Mouse (Mus musculus) CH12.LX (cell line): Measurements from ENCODE around the gene Cox4i2. TPM values are rescaled to one million over a fixed set of nuclear protein-coding genes. Genes with fewer than 3 reads are reported as not detected.

Experiments
- DNase-seq: peaks from one replicate; pipeline ENCODE4 v3.0.0-alpha.2; 2013; ENCODE audit errors: extremely low read depth
- H3K27ac ChIP-seq: 2 replicates; pipeline ENCODE4 v1.5.1; 2012; ENCODE audit warnings: low read depth, mild to moderate bottlenecking, control low read depth, moderate library complexity; ENCODE audit not compliant: insufficient read depth
- H3K27me3 ChIP-seq: replicated peaks from 2 replicates; pipeline ENCODE3; 2012; ENCODE audit warnings: inconsistent platforms
- H3K36me3 ChIP-seq, 2 experiments: replicated peaks in 1 of 2; 2 replicates each; pipeline versions ENCODE3 to v1.6.1; 2012; ENCODE audit warnings: inconsistent platforms in 1 of 2, low read length in 1 of 2, mild to moderate bottlenecking in 1 of 2, mixed read lengths in 1 of 2, moderate library complexity in 1 of 2; ENCODE audit not compliant: control insufficient read depth in 1 of 2, insufficient read depth in 1 of 2
- H3K4me1 ChIP-seq, 2 experiments: 2 replicates each; pipeline ENCODE4 v1.6.1; 2012; ENCODE audit warnings: inconsistent platforms in 1 of 2, moderate library complexity in 1 of 2; ENCODE audit not compliant: insufficient read depth in 2 of 2, control insufficient read depth in 1 of 2
- H3K4me2 ChIP-seq: 2 replicates; pipeline ENCODE4 v1.6.1; 2012; ENCODE audit warnings: low read depth, mild to moderate bottlenecking, control low read depth; ENCODE audit not compliant: poor library complexity, insufficient read depth, severe bottlenecking
- H3K4me3 ChIP-seq, 3 experiments: fragments of 150-350 bp in 1 of 3; sonication (generic) in 1 of 3; replicated peaks in 1 of 3; 2 replicates each; pipeline versions ENCODE3 to v1.5.1; 2011 to 2012; ENCODE audit warnings: low read depth in 2 of 3, low read length in 2 of 3, mild to moderate bottlenecking in 2 of 3, moderate library complexity in 2 of 3, control low read depth in 1 of 3, improper control_type of control experiment in 1 of 3, inconsistent platforms in 1 of 3, mixed read lengths in 1 of 3; ENCODE audit not compliant: poor library complexity in 1 of 3
- H3K79me2 ChIP-seq: replicated peaks from 2 replicates; pipeline ENCODE4 v1.6.1; 2012; ENCODE audit warnings: mild to moderate bottlenecking, moderate library complexity; ENCODE audit not compliant: control insufficient read depth, poor library complexity, insufficient read depth, severe bottlenecking; ENCODE audit errors: extremely low read depth
- H3K9ac ChIP-seq: 2 replicates; pipeline ENCODE4 v1.6.1; 2012; ENCODE audit warnings: low read depth, mild to moderate bottlenecking, control low read depth, moderate library complexity; ENCODE audit not compliant: insufficient read depth
- H3K9me3 ChIP-seq: replicated peaks from 2 replicates; pipeline ENCODE3; 2012; ENCODE audit warnings: low read length, inconsistent platforms, mixed read lengths
- BHLHE40 ChIP-seq: IDR thresholded peaks from 2 replicates; pipeline ENCODE4 v1.6.1; 2011; ENCODE audit warnings: mild to moderate bottlenecking, low read depth, low read length, improper control_type of control experiment
- CHD1 ChIP-seq: IDR thresholded peaks from 2 replicates; pipeline ENCODE4 v1.6.1; 2012; ENCODE audit warnings: low read depth, low read length, improper control_type of control experiment, inconsistent platforms
- CHD2 ChIP-seq: IDR thresholded peaks from 2 replicates; pipeline ENCODE4 v1.6.1; 2011; ENCODE audit warnings: low read length, improper control_type of control experiment
- CTCF ChIP-seq, 2 experiments: IDR thresholded peaks in 1 of 2; conservative IDR thresholded peaks in 1 of 2; 2 replicates each; pipeline ENCODE4 v1.5.1; 2011 to 2012; ENCODE audit warnings: low read depth in 2 of 2, low read length in 2 of 2, improper control_type of control experiment in 1 of 2, inconsistent platforms in 1 of 2, mild to moderate bottlenecking in 1 of 2, moderate library complexity in 1 of 2
- E2F4 ChIP-seq: IDR thresholded peaks from 2 replicates; pipeline ENCODE4 v1.6.1; 2011; ENCODE audit warnings: low read depth, low read length, improper control_type of control experiment; ENCODE audit not compliant: insufficient replicate concordance
- ELF1 ChIP-seq: IDR thresholded peaks from 2 replicates; pipeline ENCODE4 v1.6.1; 2014; ENCODE audit warnings: low read depth, mild to moderate bottlenecking, inconsistent platforms, low read length, improper control_type of control experiment
- EP300 ChIP-seq: IDR thresholded peaks from 2 replicates; pipeline ENCODE4 v1.6.1; 2011; ENCODE audit warnings: low read length, improper control_type of control experiment
- ETS1 ChIP-seq: conservative IDR thresholded peaks from 2 replicates; pipeline ENCODE4 v1.6.1; 2012; ENCODE audit warnings: low read depth, mild to moderate bottlenecking, inconsistent platforms, low read length, improper control_type of control experiment, moderate library complexity
- GABPA ChIP-seq: IDR thresholded peaks from 2 replicates; pipeline ENCODE4 v1.6.1; 2012; ENCODE audit warnings: low read depth, low read length, improper control_type of control experiment, inconsistent platforms; ENCODE audit not compliant: insufficient replicate concordance
- HCFC1 ChIP-seq: IDR thresholded peaks from 2 replicates; pipeline ENCODE4 v1.6.1; 2012; ENCODE audit warnings: low read depth, mild to moderate bottlenecking, inconsistent platforms, low read length, improper control_type of control experiment
- IRF4 ChIP-seq: IDR thresholded peaks from 2 replicates; pipeline ENCODE4 v1.6.1; 2014; ENCODE audit warnings: low read depth, mild to moderate bottlenecking, inconsistent platforms, low read length, improper control_type of control experiment
- JUN ChIP-seq: IDR thresholded peaks from 2 replicates; pipeline ENCODE4 v1.6.1; 2011; ENCODE audit warnings: low read depth, mild to moderate bottlenecking, low read length, improper control_type of control experiment, moderate library complexity; ENCODE audit not compliant: insufficient read depth
- JUND ChIP-seq: conservative IDR thresholded peaks from 2 replicates; pipeline ENCODE4 v1.6.1; 2011; ENCODE audit warnings: low read depth, low read length, improper control_type of control experiment
- KAT2A ChIP-seq: IDR thresholded peaks from 2 replicates; pipeline ENCODE4 v1.6.1; 2012; ENCODE audit warnings: low read length, improper control_type of control experiment, inconsistent platforms; ENCODE audit not compliant: insufficient replicate concordance
- MAFK ChIP-seq: IDR thresholded peaks from 2 replicates; pipeline ENCODE4 v1.6.1; 2011; ENCODE audit warnings: low read length, improper control_type of control experiment; ENCODE audit not compliant: insufficient replicate concordance
- MAX ChIP-seq: IDR thresholded peaks from 2 replicates; pipeline ENCODE4 v1.6.1; 2011; ENCODE audit warnings: low read length, improper control_type of control experiment
- MAZ ChIP-seq: IDR thresholded peaks from 2 replicates; pipeline ENCODE4 v1.6.1; 2012; ENCODE audit warnings: low read depth, mild to moderate bottlenecking, inconsistent platforms, low read length, improper control_type of control experiment, moderate library complexity
- MEF2A ChIP-seq: IDR thresholded peaks from 2 replicates; pipeline ENCODE4 v1.6.1; 2014; ENCODE audit warnings: low read depth, mild to moderate bottlenecking, inconsistent platforms, low read length, improper control_type of control experiment, borderline replicate concordance
- MXI1 ChIP-seq: IDR thresholded peaks from 2 replicates; pipeline ENCODE4 v1.6.1; 2011; ENCODE audit warnings: mild to moderate bottlenecking, low read depth, low read length, improper control_type of control experiment
- MYC ChIP-seq: IDR thresholded peaks from 2 replicates; pipeline ENCODE4 v1.6.1; 2011; ENCODE audit warnings: low read depth, mild to moderate bottlenecking, improper control_type of control experiment, low read length
- NELFE ChIP-seq: IDR thresholded peaks from 2 replicates; pipeline ENCODE4 v1.6.1; 2011; ENCODE audit warnings: low read depth, low read length, improper control_type of control experiment
- NRF1 ChIP-seq: IDR thresholded peaks from 2 replicates; pipeline ENCODE4 v1.6.1; 2014; ENCODE audit warnings: low read depth, mild to moderate bottlenecking, inconsistent platforms, low read length, improper control_type of control experiment, moderate library complexity
- PAX5 ChIP-seq: IDR thresholded peaks from 2 replicates; pipeline ENCODE4 v1.6.1; 2012; ENCODE audit warnings: low read length, inconsistent platforms, mixed read lengths
- POLR2A ChIP-seq: IDR thresholded peaks from 2 replicates; pipeline ENCODE4 v1.6.1; 2011; ENCODE audit warnings: low read depth, mild to moderate bottlenecking, improper control_type of control experiment, low read length
- POLR2AphosphoS2 ChIP-seq: IDR thresholded peaks from 2 replicates; pipeline ENCODE4 v1.6.1; 2011; ENCODE audit warnings: low read depth, low read length, improper control_type of control experiment
- RAD21 ChIP-seq: IDR thresholded peaks from 2 replicates; pipeline ENCODE4 v1.6.1; 2011; ENCODE audit warnings: low read depth, mild to moderate bottlenecking, low read length, improper control_type of control experiment, moderate library complexity
- RCOR1 ChIP-seq: conservative IDR thresholded peaks from 2 replicates; pipeline ENCODE4 v1.6.1; 2012; ENCODE audit warnings: low read depth, mild to moderate bottlenecking, inconsistent platforms, low read length, improper control_type of control experiment
- SIN3A ChIP-seq: IDR thresholded peaks from 2 replicates; pipeline ENCODE4 v1.6.1; 2012; ENCODE audit warnings: low read length, improper control_type of control experiment, inconsistent platforms
- SMC3 ChIP-seq: IDR thresholded peaks from 2 replicates; pipeline ENCODE4 v1.6.1; 2011; ENCODE audit warnings: low read depth, low read length, improper control_type of control experiment
- TBP ChIP-seq: conservative IDR thresholded peaks from 2 replicates; pipeline ENCODE4 v1.6.1; 2011; ENCODE audit warnings: low read depth, low read length, improper control_type of control experiment
- TCF12 ChIP-seq: IDR thresholded peaks from 2 replicates; pipeline ENCODE4 v1.6.1; 2014; ENCODE audit warnings: low read depth, mild to moderate bottlenecking, inconsistent platforms, low read length, improper control_type of control experiment
- UBTF ChIP-seq: IDR thresholded peaks from 2 replicates; pipeline ENCODE4 v1.6.1; 2012; ENCODE audit warnings: low read depth, mild to moderate bottlenecking, inconsistent platforms, low read length, improper control_type of control experiment, moderate library complexity
- USF1 ChIP-seq: IDR thresholded peaks from 2 replicates; pipeline ENCODE4 v1.6.1; 2014; ENCODE audit warnings: low read depth, mild to moderate bottlenecking, inconsistent platforms, low read length, improper control_type of control experiment
- USF2 ChIP-seq: conservative IDR thresholded peaks from 2 replicates; pipeline ENCODE4 v1.6.1; 2011; ENCODE audit warnings: low read depth, low read length, improper control_type of control experiment
- ZC3H11A ChIP-seq: IDR thresholded peaks from 2 replicates; pipeline ENCODE4 v1.6.1; 2012; ENCODE audit warnings: low read depth, mild to moderate bottlenecking, inconsistent platforms, low read length, improper control_type of control experiment
- ZKSCAN1 ChIP-seq: IDR thresholded peaks from 2 replicates; pipeline ENCODE4 v1.6.1; 2012; ENCODE audit warnings: low read depth, inconsistent platforms, low read length, improper control_type of control experiment, borderline replicate concordance
- ZMIZ1 ChIP-seq: IDR thresholded peaks from 2 replicates; pipeline ENCODE4 v1.6.1; 2012; ENCODE audit warnings: low read depth, mild to moderate bottlenecking, inconsistent platforms, low read length, improper control_type of control experiment
- ZNF384 ChIP-seq: IDR thresholded peaks from 2 replicates; pipeline ENCODE4 v1.6.1; 2012; ENCODE audit warnings: low read depth, low read length, improper control_type of control experiment, inconsistent platforms
- dilution Hi-C: fragments of 300-500 bp; cut with MboI; formaldehyde crosslinking; loops from 2 replicates; pipeline ENCODE4 v1.14.3; 2020; ENCODE audit warnings: low sequenced_read_pairs; ENCODE audit not compliant: extremely low pct_unique_long_range_greater_than_20kb, extremely low pct_ligation_motif_present
- in situ Hi-C: fragments of 300-500 bp; cut with MboI; formaldehyde crosslinking; loops from 3 replicates; pipeline ENCODE4 v1.14.3; 2019; ENCODE audit warnings: low sequenced_read_pairs, low pct_ligation_motif_present, low pct_unique_long_range_greater_than_20kb, mixed read lengths
- polyA plus RNA-seq: library from polyadenylated mRNA; unstranded; fragments of >175 nt; gene quantifications from 2 replicates; pipeline ENCODE4 v1.2.1, GENCODE M21; 2012; ENCODE audit warnings: low read depth; ENCODE audit not compliant: insufficient read length
- total RNA-seq, 2 experiments: library from RNA; depleted of rRNA; stranded (reverse); fragments of 300-350 nt in 1 of 2; fragments of >200 nt in 1 of 2; gene quantifications; 2 replicates each; pipeline ENCODE4 v1.2.3; 2012 to 2014

The Cox4i2 gene
- total and polyA plus RNA-seq, 3 experiments, result not detected

DNA sequence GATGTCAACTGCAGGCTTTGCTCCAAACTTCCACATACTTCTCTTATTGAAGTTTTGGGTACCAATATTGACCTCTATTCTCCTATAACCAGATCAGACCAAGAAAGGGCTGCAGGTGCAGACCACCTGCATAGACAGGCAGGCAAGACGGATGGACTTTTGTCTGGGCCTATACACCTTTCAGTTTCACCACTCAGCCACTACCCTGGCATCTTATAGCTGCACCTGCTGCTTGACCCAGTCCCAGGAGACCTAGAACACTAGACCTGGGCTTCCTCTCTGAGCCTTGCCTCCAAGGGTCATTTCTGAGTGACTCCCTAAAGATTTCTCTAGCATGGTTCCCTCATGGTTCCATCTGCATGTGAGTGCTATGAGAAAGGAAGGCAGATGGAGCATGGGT is 59.3 kb downstream of the Cox4i2 start:
- no peak for DNase-seq
- in situ Hi-C loops, result no loop called here
- Histone ChIP-seq H3K36me3 (peaks cover 20 to 51% of the 10 kb centered on the region in 2 experiments), H3K27ac (peak overlapping the region; percentile 1; the same call in 1 of the 2 replicates), H3K9me3 (no peaks in the 10 kb centered on the region), H3K4me1 (peaks cover 52 to 98% of the 10 kb centered on the region in 2 experiments)
- TF ChIP-seq CHD1, result no peak
- no peak for TF ChIP-seq SIN3A
- no peak for TF ChIP-seq HCFC1
- TF ChIP-seq RCOR1, result no peak
- TF ChIP-seq CHD2, result peak; percentile 35; the same call in 1 of the 2 replicates
- no peak for TF ChIP-seq ELF1
- TF ChIP-seq ZKSCAN1, result no peak
- TF ChIP-seq TBP, result no peak
- TF ChIP-seq POLR2A, result no peak
- no peak for TF ChIP-seq ZC3H11A
- peak; percentile 82 for TF ChIP-seq EP300
- no peak for TF ChIP-seq USF2
- TF ChIP-seq CTCF (conservative IDR thresholded peaks at IDR 0.05 in 1 of 2, IDR thresholded peaks at IDR 0.05 in 1 of 2; ENCODE audit: low read depth in 2 of 2, low read length in 2 of 2), result no peak
- peak; percentile 48; the same call in 1 of the 2 replicates for TF ChIP-seq ETS1
- no peak for TF ChIP-seq MYC
- TF ChIP-seq NELFE, result no peak
- TF ChIP-seq JUND, result 0 out of 2 replicates have a peak, but pooled peaks have one; percentile 8
- peak; percentile 68 for TF ChIP-seq IRF4
- TF ChIP-seq MAFK, result no peak
- TF ChIP-seq MEF2A, result peak; percentile 9; the same call in 1 of the 2 replicates
- no peak for TF ChIP-seq POLR2AphosphoS2
- no peak for TF ChIP-seq MXI1
- TF ChIP-seq RAD21, result no peak
- TF ChIP-seq E2F4, result no peak
- TF ChIP-seq JUN, result no peak
- TF ChIP-seq MAZ, result no peak
- TF ChIP-seq UBTF, result no peak
- no peak for TF ChIP-seq PAX5
- peak; percentile 14; the same call in 1 of the 2 replicates for TF ChIP-seq BHLHE40
- TF ChIP-seq SMC3, result 0 out of 2 replicates have a peak, but pooled peaks have one; percentile 8
- TF ChIP-seq TCF12, result peak; percentile 98
- no peak for TF ChIP-seq MAX
- no peak for TF ChIP-seq ZNF384
- TF ChIP-seq NRF1, result no peak
- TF ChIP-seq USF1, result no peak
- TF ChIP-seq KAT2A, result no peak
- no peak for TF ChIP-seq GABPA
- no peak for TF ChIP-seq ZMIZ1
- TF ChIP-seq, all 38 proteins: peak for 9
- dilution Hi-C loops, result no loop called here
- Histone ChIP-seq H3K4me3 (no peak overlapping the region), H3K27me3 (no peaks in the 10 kb centered on the region), H3K79me2 (peaks cover 97% of the 10 kb centered on the region), H3K9ac (no peak overlapping the region), H3K4me2 (peak overlapping the region; percentile 25; the same call in 1 of the 2 replicates)
